Mouse (Mus musculus): ENCODE results near the gene Ift46.

The Ift46 gene

DNA sequence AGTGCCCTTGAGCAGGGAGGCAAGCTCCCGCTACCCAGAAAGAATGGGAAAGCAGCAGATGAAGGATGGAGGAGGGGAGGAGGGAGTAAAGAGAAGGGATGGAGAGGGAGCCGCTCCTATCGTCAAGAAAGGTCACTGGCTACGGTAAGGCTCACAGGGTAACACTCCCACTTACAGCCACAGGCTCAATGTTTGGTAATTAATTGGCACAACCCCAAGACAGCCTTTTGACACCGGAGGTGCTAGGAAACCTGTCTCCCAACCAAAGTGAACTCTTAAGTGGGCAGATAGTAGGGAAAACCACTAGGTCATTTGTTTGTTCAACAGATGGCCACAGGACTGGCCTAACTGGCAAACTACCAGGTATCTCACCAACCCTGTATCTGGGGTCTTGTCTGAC lies 39.4 kb downstream of the Ift46 start:
- DNase-seq (ENCODE audit: extremely low read depth, low read depth) = no peak

DNA sequence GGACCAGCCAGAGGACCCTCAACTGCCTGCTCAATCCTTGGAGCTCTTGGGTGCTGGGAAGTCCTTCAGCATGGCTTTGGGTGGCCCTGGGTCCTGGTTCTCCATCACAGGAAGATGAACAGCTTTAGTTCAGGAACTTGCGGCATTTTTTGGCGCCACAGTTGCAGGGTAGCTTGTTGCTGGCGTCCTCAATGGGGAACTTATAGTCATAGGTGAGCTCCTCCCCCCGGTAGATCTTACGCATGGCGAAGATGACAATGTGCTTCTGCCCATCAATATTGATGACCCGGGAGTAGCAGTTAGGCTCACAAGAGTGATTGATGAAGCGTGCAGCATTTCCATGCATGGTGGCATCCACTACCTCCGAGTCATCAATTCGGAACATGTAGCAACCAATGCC lies 40.1 kb downstream of the Ift46 start:
- DNase-seq (ENCODE audit: extremely low read depth, low read depth) = no peak

DNA sequence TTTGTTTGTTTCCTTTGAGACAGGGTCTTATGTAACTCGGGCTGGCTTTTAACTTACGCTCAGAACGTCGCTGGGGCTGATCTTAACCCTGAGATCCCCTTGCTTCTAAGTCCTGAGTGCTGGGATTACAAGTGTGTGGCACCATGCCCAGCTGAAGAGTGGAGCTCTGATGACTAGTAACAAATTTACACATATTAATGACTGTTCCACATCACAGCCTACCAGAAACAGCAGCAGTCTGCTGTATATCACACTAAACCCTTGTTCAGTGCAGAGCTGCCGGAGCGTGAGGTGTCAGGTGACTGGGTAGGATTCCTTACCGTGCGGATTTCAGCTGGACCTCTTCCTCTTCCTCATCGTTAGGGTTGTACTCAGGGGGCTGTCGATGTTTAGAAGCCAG lies 42.6 kb downstream of the Ift46 start:
- DNase-seq (ENCODE audit: extremely low read depth, low read depth) = no peak

DNA sequence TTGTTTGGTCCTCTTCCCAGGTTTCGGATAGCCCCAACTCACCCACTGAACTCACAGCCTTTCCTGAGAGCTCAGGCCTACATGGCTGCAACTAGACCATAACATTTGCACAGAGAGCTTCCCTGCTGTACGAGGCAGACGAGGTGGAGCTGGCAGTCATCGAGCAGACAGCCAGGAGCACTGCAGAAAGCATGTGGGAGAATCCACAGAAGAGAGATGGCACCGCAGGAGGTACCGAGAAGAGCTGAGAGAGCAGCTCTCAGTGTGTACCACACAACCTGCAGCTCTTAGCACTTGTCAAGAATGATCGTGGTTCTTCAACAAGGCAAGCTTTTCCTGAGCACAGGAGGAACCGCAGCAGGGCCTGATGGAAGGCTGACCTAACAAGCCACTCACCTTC lies 46.5 kb downstream of the Ift46 start:
- no peak for DNase-seq (ENCODE audit: extremely low read depth, low read depth)

DNA sequence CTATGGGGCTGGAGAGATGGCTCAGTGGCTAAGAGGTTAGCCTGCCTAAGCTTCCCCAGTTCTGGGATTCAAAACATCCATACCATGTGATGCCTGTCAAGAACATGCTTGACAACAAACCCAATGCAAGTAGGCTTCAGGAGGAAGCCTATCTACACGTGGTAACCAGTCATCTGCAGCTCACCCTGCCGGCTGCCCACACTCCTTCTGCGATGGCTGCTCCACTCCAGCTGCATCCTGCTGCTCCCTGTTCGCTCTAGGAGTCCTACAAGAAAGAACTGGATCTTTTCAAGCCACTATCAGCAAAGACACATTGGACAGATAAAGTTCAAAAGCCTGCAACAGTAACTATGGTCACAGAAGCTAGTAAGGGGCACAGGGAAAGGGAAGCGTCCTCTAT lies 49.8 kb downstream of the Ift46 start:
- no peak for DNase-seq (ENCODE audit: extremely low read depth, low read depth)

DNA sequence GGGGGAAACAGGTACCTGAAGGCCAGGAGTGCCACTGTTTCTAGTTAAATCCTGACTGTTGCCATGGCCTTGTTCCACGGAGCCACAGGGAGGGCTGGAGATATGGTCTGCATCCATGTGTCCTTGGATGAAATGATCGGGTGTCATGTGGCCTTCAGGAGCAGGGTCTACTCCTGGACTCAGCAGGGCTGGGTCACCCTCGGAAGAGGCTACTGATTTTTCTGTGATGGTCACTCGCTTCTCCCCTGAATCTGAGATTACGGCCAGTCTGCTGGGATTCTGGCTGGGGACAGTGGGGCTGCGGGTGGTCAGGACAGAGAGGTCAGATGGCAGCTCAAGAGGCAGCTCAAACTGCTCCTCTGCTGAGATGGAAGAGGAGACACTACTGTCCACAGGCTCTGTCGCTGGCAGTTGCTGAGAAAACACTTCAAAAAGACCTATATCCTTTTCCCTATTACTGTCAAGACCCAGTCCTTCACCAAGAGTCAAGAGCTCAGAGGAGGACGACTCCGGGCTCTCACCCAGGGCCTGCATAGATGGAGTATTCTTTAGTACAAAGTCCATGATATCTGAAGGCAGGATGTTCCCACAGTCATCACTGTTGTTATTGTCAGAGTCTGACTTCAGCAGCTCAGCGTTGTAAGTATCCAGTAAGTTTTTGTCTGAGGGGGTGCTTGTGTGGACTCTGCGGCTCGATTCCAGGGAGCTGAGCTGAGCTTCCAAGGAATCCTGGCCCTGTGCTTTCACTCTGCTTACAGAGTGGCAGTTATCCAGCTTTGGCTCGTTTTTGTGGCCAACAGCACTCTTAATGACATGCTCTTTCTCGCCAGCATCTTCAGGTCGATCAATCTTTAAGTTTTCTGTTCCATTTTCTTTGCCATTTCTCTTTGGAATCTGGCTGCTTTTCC lies 52.5 kb downstream of the Ift46 start:
- no peak for DNase-seq (ENCODE audit: extremely low read depth, low read depth)

DNA sequence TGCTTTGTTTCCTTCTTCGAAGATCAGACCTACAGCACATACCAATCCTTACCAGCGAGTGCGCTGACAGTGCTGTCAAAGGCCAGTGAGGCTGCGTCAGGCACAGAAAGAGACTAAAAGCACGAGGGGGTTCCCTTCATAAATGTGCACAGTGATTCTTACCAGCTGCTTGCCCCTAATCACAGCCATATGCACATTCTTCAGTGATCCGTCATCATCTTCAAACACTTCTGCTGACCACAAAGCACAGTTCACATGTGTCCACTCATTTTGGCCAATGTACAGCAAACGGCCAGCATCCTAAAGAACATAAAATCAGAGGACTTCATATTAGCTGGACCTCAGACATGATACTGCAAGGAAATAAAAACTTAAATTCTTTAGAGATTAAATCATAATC lies 59.0 kb downstream of the Ift46 start:
- no peak for DNase-seq (ENCODE audit: extremely low read depth, low read depth)

DNA sequence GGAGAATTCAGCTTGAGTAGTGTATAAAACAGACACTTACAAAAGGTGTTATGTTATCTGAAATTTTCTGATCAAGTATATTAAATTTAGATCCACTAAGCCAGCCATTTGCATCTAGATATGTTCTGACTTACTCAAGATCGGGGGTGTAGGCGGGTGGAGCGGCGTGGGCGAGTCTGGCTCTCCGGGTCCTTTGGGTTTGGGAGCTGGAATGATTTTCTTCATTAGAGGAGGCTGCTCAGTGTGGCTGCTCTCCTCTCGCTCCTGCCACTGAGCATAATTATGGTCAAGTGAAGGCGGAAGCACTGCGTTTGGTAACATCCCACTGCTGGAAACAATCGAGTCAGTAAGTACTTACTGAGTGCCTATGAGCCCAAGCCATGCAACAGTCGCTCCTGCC lies 61.2 kb downstream of the Ift46 start:
- DNase-seq (ENCODE audit: extremely low read depth, low read depth) = no peak

DNA sequence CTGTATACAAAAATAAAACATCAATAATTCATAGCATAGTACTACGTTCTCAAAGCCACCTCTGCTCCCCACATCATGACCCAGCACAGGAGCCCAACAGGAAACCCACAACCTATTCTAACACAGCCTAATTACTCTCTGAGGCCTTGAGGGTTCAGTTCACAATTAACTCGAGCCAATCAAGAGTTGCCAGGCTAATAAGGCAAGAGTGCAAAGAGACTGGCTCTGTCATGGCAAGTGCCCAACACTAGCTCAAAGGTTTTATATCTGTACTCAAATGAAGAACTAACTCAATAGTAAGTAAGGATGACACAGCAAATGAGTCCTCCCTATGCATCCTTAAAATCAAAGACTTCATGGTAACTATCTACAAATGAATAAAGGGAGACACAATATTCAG lies 62.8 kb downstream of the Ift46 start:
- DNase-seq (ENCODE audit: extremely low read depth, low read depth) = no peak

DNA sequence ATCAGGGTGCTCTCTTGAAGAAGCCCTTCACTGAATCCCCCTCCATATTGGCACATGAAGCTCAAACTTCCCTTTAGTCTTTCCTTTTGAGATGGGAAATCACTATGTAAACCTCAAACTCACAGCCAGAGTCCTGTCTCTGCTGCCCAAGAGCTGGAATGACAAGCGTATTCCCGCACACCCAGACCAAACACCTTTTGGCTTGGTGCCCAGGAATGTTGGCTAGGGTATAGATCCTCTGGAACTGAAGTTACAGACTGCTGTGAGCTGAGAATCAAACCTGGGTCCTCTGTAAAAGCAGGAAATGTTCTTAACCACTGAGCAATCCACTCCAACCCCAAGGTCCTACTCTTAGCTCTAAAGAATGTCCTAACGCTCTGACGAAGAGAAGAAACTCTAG lies 64.6 kb downstream of the Ift46 start:
- DNase-seq (ENCODE audit: extremely low read depth, low read depth) = no peak

DNA sequence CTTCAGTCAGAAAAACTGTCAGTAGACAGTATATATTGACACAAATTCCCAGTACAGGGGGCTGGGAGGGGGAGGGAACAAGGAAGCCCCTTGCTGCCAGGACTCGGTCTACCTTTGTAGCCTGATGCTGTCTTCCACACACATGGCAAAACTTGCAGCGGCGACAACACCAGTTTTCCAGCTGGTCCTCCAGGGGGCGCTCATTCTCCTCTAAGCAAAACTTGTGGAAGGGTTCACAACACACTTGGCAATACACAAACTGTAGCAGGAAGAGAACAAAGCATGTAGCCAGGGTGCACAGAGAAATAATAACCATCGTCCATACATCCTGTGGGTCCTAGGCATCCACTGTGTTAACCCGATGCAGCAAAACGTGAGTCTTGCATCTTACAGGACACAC lies 68.7 kb downstream of the Ift46 start:
- peak; percentile 49 for DNase-seq (ENCODE audit: extremely low read depth, low read depth)

DNA sequence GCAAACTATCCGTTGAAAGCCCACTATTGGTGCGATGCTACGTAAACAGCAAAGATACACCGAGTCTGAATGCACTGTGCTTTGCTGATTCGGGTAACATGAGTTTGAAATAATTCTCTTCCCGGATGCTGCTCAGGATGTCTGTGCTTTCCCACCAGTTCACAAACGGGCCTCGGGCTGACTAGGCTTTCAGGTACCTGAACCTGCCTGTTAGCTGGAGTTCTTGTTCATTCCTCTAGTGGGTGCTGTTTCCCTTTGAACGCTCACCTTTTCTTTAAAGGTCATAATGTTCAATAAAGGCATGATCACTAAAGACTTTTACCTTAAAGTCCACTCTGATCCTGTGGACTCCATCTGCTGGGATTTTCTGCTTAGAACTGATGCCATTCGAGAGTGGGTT lies 73.5 kb downstream of the Ift46 start:
- no peak for DNase-seq (ENCODE audit: extremely low read depth, low read depth)

Measured in MEL-GATA-1-ER (cell line).